Mouse (Mus musculus): ENCODE measurements at regions not wholly inside any gene's neighbourhood (a gene's known extent, or its start where the extent isn't known, plus 50 kb on each side); places are given as distances from the start of the nearest gene placed in this dataset.

DNA sequence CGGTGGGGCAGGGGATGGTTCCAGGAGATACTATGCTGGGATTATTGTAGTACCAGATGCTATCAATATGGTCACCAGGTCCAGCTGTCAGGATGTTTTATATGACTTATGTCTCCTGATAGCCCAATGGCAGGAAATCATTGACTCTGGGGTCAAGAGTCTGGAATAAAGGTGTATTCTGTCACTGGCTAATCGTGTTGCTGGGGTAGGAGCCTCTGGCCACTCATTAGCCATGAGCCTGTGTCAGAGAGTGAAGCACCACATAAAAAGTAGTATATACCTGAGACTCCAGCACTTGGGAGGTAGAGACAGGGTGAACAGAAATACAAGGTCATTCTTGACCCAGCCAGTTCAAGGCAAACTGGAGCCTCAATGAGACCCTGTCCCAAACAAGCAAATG lies 158.8 kb upstream of the 4931429L15Rik start:
- Histone ChIP-seq H3K4me3 (ENCODE audit: insufficient read depth, poor library complexity, severe bottlenecking) (no peak overlapping the region), H3K27me3 (ENCODE audit: control insufficient read depth, insufficient read depth, insufficient read length) (no peaks in the 10 kb centered on the region), H3K79me3 (ENCODE audit: low read depth) (no peaks in the 10 kb centered on the region), H3ac (ENCODE audit: control insufficient read depth, insufficient read length, low read depth) (no peak overlapping the region), H3K36me3 (ENCODE audit: control insufficient read depth, insufficient read depth) (no peaks in the 10 kb centered on the region), H3K79me2 (ENCODE audit: control insufficient read depth, insufficient read depth) (no peaks in the 10 kb centered on the region)
- no peak for TF ChIP-seq MAX (IDR thresholded peaks at IDR 0.05)

DNA sequence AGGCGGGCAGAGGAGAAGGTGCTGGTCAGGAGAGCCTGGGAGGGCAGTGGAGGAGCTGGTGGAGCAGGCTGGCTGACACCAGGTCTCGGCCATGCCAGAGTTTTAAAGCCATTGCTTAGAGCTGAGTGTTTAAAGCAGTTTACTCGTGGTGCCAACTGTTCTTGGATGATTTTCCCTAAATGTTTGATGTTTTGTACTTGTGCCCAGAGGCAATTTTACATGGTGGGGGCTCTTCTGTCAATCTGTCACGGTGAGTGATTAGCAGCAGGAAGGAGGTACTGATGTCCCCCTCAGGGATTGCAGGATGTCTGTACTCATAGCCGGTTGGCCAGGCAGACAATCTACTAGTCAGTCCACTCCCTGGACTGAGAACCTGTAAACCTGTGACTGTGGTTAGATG lies 156.7 kb upstream of the 4931429L15Rik start:
- TF ChIP-seq CTCF (IDR thresholded peaks at IDR 0.05; ENCODE audit: control insufficient read depth, insufficient read depth, insufficient read length) (no peak), USF1 (IDR thresholded peaks at IDR 0.05; ENCODE audit: low read depth) (no peak), FOSL1 (IDR thresholded peaks at IDR 0.05; ENCODE audit: insufficient read depth, low read length, poor library complexity, severe bottlenecking) (no peak), MYOD1 (IDR thresholded peaks at IDR 0.05; ENCODE audit: control insufficient read depth, insufficient read length, low read depth) (no peak), CEBPB (IDR thresholded peaks at IDR 0.05; ENCODE audit: low read depth) (no peak), MAX (IDR thresholded peaks at IDR 0.05) (no peak)
- Histone ChIP-seq H3ac (ENCODE audit: control insufficient read depth, insufficient read length, low read depth) (no peak overlapping the region), H3K27me3 (ENCODE audit: control insufficient read depth, insufficient read depth, insufficient read length) (no peaks in the 10 kb centered on the region)

DNA sequence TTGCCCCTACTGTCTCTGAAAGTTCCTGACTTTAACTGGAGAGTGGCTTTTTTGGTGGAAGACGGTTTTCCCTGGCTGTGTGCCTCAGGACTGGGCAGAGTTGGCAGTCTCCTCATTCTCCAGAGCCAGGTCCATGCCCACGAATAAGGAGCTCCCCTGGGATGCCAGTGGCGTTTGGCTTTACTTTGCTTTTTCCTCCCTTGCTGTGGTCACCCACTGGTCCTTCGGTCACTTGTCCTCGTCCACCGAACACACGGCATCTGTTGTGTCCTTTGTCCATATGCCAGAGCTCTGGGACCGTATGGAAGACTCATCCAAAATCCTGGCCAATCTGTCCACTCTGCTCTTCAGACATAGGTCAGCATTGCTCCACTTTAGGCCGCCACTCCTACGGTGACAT lies 153.9 kb upstream of the 4931429L15Rik start:
- Histone ChIP-seq H3K27me3 (ENCODE audit: control insufficient read depth, insufficient read depth, insufficient read length) (peaks cover 6% of the 10 kb centered on the region), H3K36me3 (ENCODE audit: control insufficient read depth, insufficient read depth) (no peaks in the 10 kb centered on the region), H3K4me3 (ENCODE audit: insufficient read depth, poor library complexity, severe bottlenecking) (no peak overlapping the region), H3ac (ENCODE audit: control insufficient read depth, insufficient read length, low read depth) (no peak overlapping the region), H3K79me2 (ENCODE audit: control insufficient read depth, insufficient read depth) (no peaks in the 10 kb centered on the region), H3K79me3 (ENCODE audit: low read depth) (no peaks in the 10 kb centered on the region)
- no peak for TF ChIP-seq MYOG (IDR thresholded peaks at IDR 0.05; ENCODE audit: control insufficient read depth, extremely low read depth, insufficient read length)

More for the DNA sequence above, 156.7 kb upstream of the 4931429L15Rik start:
- Histone ChIP-seq H3K4me3 (ENCODE audit: insufficient read depth, poor library complexity, severe bottlenecking) (no peak overlapping the region), H3K79me2 (ENCODE audit: control insufficient read depth, insufficient read depth) (no peaks in the 10 kb centered on the region), H3K79me3 (ENCODE audit: low read depth) (no peaks in the 10 kb centered on the region), H3K36me3 (ENCODE audit: control insufficient read depth, insufficient read depth) (no peaks in the 10 kb centered on the region)

DNA sequence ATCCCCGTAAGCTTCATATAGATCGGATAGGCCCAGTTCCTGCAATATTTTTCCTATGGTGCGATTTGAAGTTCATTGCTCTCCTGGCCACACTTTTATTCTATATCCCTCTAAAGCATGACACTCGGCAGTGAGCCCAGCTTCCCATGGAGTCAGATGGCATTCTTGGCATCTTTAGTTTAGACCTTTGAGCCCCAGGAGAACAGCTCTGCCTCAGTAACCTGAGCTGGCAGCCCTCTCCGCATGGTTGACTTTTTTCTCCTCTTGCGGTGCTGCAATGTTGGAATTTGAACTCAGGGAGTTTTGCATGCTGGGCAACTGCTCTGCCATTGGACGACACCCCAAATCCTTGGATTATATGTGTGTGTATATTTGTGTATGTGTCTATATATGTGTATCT lies 149.7 kb upstream of the 4931429L15Rik start:
- no peaks in the 10 kb centered on the region for H3K79me3 ChIP-seq (ENCODE audit: low read depth)
- peaks cover 6% of the 10 kb centered on the region for H3K27me3 ChIP-seq (ENCODE audit: control insufficient read depth, insufficient read depth, insufficient read length)
- no peak for TF ChIP-seq FOSL1 (IDR thresholded peaks at IDR 0.05; ENCODE audit: insufficient read depth, low read length, poor library complexity, severe bottlenecking)
- no peak for TF ChIP-seq USF1 (IDR thresholded peaks at IDR 0.05; ENCODE audit: low read depth)
- TF ChIP-seq CTCF (IDR thresholded peaks at IDR 0.05; ENCODE audit: control insufficient read depth, insufficient read depth, insufficient read length): no peak
- TF ChIP-seq MAX (IDR thresholded peaks at IDR 0.05): no peak
- TF ChIP-seq MYOD1 (IDR thresholded peaks at IDR 0.05; ENCODE audit: control insufficient read depth, insufficient read length, low read depth): no peak
- no peak for TF ChIP-seq CEBPB (IDR thresholded peaks at IDR 0.05; ENCODE audit: low read depth)
- no peak for TF ChIP-seq MYOG (IDR thresholded peaks at IDR 0.05; ENCODE audit: control insufficient read depth, extremely low read depth, insufficient read length)
- no peak overlapping the region for H3ac ChIP-seq (ENCODE audit: control insufficient read depth, insufficient read length, low read depth)
- H3K36me3 ChIP-seq (ENCODE audit: control insufficient read depth, insufficient read depth): no peaks in the 10 kb centered on the region
- no peak overlapping the region for H3K4me3 ChIP-seq (ENCODE audit: insufficient read depth, poor library complexity, severe bottlenecking)
- no peaks in the 10 kb centered on the region for H3K79me2 ChIP-seq (ENCODE audit: control insufficient read depth, insufficient read depth)

DNA sequence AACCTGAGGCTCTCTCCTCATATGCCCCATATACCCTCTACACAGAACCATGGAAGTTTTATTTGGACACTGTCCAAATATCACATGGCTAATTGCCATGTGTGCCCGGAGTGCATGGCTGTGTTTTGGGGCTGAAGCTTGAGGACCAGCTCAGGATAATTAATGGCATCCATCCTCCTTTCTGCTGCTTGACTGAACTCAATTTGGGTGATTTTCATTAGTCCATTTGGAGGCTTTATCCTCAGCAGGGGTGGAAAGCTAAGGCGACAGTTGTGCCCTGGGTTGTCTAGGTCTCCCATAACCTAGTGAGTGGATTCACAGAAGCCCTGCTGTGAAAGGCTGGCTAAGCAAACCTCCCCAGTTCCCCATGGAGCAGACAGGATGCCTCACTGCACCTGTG lies 148.5 kb upstream of the 4931429L15Rik start:
- TF ChIP-seq USF1 (IDR thresholded peaks at IDR 0.05; ENCODE audit: low read depth): no peak
- TF ChIP-seq MYOD1 (IDR thresholded peaks at IDR 0.05; ENCODE audit: control insufficient read depth, insufficient read length, low read depth): no peak
- TF ChIP-seq CTCF (IDR thresholded peaks at IDR 0.05; ENCODE audit: control insufficient read depth, insufficient read depth, insufficient read length): no peak
- Histone ChIP-seq H3K79me3 (ENCODE audit: low read depth) (no peaks in the 10 kb centered on the region), H3K36me3 (ENCODE audit: control insufficient read depth, insufficient read depth) (no peaks in the 10 kb centered on the region), H3K27me3 (ENCODE audit: control insufficient read depth, insufficient read depth, insufficient read length) (peaks cover 6% of the 10 kb centered on the region), H3ac (ENCODE audit: control insufficient read depth, insufficient read length, low read depth) (no peak overlapping the region), H3K4me3 (ENCODE audit: insufficient read depth, poor library complexity, severe bottlenecking) (no peak overlapping the region), H3K79me2 (ENCODE audit: control insufficient read depth, insufficient read depth) (no peaks in the 10 kb centered on the region)

DNA sequence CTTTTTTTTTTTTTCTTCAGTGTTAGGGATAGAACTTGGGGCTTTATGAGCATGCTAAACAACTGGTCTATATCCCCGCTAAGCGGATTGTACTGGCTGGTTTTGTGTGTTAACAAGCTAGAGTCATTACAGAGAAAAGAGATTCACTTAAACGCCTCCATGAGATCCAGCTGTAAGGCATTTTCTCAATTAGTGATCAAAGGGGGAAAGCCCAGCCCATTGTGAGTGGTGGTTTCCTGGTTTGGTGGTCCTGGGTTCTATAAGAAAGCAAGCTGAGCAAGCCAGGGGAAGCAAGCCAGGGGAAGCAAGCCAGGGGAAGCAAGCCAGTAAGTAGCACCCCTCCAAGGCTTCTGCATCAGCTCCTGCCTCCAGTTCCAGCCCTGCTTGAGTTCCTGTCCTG lies 147.9 kb upstream of the 4931429L15Rik start:
- TF ChIP-seq CEBPB (IDR thresholded peaks at IDR 0.05; ENCODE audit: low read depth) (no peak), CTCF (IDR thresholded peaks at IDR 0.05; ENCODE audit: control insufficient read depth, insufficient read depth, insufficient read length) (no peak), FOSL1 (IDR thresholded peaks at IDR 0.05; ENCODE audit: insufficient read depth, low read length, poor library complexity, severe bottlenecking) (no peak), MYOG (IDR thresholded peaks at IDR 0.05; ENCODE audit: control insufficient read depth, extremely low read depth, insufficient read length) (no peak), MYOD1 (IDR thresholded peaks at IDR 0.05; ENCODE audit: control insufficient read depth, insufficient read length, low read depth) (no peak), USF1 (IDR thresholded peaks at IDR 0.05; ENCODE audit: low read depth) (no peak), MAX (IDR thresholded peaks at IDR 0.05) (no peak)
- no peaks in the 10 kb centered on the region for H3K36me3 ChIP-seq (ENCODE audit: control insufficient read depth, insufficient read depth)
- H3K79me3 ChIP-seq (ENCODE audit: low read depth): no peaks in the 10 kb centered on the region
- no peak overlapping the region for H3ac ChIP-seq (ENCODE audit: control insufficient read depth, insufficient read length, low read depth)
- no peaks in the 10 kb centered on the region for H3K79me2 ChIP-seq (ENCODE audit: control insufficient read depth, insufficient read depth)
- H3K27me3 ChIP-seq (ENCODE audit: control insufficient read depth, insufficient read depth, insufficient read length): peaks cover 6% of the 10 kb centered on the region
- H3K4me3 ChIP-seq (ENCODE audit: insufficient read depth, poor library complexity, severe bottlenecking): no peak overlapping the region
